Mouse (Mus musculus): Measurements from ENCODE around the gene Hoxc5.
A peak's percentile ranks its signal among the peaks of the same experiment; 100 is the strongest.

Hoxc5 gene

DNA sequence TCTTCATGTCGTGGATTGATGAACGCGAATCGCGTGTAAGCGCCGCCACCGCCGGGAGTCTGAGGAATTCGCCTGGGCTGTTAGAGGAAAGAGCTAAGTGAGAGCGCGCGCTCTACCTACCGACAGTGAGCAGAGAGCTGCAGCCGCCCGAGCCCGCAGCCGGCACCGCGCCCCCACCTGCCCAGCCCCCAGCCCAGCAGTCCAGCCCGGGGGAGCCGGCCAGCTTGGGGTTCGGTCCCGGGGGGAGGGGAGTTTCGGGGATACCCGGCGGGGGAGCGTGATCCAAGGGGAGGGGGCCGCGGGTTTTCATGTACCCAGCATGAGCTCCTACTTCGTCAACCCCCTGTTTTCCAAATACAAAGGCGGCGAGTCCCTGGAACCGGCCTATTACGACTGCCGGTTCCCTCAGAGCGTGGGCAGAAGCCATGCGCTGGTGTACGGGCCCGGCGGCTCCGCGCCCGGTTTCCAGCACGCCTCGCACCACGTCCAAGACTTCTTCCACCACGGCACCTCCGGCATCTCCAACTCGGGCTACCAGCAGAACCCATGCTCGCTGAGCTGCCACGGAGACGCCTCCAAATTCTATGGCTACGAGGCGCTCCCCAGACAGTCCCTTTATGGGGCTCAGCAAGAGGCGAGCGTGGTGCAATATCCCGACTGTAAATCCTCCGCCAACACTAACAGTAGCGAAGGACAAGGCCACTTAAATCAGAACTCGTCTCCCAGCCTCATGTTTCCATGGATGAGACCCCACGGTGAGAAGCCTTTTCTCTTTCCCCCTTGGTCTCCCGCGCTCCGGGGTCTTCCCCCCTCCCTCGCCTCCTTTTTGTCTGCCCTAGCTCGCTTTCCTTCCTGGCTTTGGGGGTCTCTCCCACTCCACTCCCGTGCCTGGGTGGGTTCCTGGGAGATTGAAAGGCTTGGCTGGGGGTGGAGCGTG lies 23.5 kb downstream of the Hoxc5 start, which contains the start of gene Hoxc8:
Hoxc8 (plus strand) TSS at position 147 of the 937 bp plus-strand sequence.
- no peak for DNase-seq (ENCODE audit: low read depth)

DNA sequence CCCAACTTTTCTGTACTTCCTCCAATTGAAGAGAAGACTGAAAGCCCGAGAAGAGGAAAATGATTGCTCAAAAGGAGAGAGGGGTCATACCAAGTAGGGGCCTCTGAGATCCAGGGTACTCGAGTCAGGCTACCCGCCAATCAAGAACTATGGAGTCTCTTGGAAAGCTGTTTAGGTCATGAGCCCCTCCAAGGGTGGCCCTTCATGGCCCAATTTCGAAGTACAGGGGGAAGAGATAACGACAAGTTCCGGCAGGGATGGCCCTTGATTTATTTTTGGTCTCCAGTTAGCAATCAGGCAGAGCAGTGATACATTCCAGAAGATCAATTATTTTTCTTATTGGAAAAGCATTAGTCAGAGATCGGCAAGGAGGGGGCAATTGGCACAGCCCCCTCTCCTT lies 24.5 kb downstream of the Hoxc5 start:
- no peak for DNase-seq (ENCODE audit: low read depth)

DNA sequence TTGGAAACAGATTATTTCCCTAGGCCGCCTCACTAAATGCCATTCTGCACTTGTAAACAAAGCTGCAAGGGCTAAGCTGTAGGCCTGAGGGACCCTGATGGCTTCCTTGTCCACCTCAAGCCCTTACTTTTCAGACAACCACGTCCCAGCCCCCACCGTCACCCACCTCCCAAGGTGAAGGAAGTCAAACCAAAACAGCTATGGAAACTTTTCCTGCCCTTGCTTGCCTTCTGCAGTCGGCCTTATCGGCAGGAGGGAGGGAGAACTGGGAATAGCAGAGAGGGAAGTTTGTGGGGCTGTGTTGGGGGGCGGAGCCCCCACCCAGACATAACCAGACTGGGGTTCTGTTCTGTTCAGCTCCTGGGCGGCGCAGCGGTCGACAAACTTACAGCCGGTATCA lies 25.0 kb downstream of the Hoxc5 start:
- DNase-seq (ENCODE audit: low read depth), result no peak

DNA sequence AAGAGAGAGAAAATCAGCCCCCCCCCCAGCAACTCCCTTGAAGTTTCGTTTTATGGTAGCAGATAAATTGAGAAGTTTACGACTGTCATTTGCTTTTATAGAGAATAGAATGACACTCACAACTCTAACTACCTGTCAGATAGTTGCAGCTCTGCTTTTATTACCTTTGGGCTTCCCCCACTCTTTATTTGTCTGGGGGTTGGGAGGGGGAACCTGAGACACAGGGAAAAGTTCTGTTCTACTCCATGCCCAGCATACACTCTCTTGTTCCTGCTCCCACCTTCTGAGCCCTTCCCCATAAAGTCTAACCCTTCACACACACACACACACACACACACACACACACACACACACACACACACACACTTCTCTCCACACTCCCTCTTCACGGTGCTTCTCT lies 25.6 kb downstream of the Hoxc5 start:
- DNase-seq (ENCODE audit: low read depth), result no peak

DNA sequence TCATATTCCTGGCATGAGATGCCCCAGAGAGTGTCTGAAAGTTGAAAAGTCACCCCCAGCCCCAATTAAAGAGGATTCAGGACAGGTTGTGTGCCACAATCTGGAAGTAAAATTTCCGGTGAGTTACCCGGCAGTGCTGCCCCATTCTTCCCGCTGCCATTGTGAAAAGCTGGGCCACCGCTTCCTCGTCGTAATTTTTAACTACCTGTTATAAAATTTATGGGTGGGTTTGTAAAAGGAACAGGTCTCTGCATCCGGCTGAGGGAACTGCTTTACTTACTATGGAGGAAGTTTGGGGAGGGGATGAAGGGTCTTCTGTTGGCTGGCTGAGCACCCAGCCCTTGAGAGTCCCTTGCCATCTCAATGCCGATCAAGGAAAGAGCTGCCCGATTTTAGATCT lies 29.3 kb downstream of the Hoxc5 start:
- no peak for DNase-seq (ENCODE audit: low read depth)

DNA sequence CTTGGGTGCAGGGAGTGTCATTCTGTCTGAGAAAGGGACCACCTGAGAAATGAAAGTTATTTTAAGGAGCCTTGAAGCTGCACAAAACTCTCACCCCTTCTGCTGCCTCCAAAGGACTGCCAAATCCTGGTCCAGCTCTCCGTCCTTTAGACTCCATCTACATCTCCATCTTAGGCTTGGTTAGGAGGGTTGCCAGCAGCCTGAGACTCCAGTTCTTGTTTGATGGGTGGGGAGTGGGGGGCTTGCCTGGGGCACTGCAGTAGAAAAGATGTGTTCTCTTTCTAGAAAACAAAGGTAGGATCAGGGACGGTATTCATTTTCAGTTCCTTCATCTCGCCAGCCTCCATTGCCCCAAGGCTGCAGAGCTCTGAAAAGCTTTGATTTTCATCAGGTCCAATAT lies 30.2 kb downstream of the Hoxc5 start:
- no peak for DNase-seq (ENCODE audit: low read depth)

DNA sequence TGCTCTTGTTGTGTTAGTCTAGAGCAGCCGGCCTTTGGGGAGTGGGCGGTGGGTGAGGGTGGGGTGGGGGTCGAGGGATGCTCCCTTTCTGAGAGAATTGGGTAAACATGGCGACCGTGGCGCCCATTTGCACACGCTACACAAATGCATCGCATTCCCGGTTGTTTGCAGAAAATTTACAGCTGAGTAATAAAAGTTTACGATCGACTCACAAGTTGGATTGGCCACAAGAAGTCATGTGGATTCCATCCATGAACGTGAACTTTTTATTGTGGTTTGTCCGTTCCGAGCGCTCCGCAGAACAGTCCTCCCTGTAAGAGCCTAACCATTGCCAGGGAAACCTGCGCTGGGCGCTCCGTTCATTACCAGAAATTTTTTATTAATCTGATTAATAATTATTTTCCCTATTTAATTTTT lies 30.7 kb downstream of the Hoxc5 start, which contains the start of gene Hoxc6:
Hoxc6 (plus strand) TSS at position 319 of the 417 bp plus-strand sequence.
- no peak for DNase-seq (ENCODE audit: low read depth)

DNA sequence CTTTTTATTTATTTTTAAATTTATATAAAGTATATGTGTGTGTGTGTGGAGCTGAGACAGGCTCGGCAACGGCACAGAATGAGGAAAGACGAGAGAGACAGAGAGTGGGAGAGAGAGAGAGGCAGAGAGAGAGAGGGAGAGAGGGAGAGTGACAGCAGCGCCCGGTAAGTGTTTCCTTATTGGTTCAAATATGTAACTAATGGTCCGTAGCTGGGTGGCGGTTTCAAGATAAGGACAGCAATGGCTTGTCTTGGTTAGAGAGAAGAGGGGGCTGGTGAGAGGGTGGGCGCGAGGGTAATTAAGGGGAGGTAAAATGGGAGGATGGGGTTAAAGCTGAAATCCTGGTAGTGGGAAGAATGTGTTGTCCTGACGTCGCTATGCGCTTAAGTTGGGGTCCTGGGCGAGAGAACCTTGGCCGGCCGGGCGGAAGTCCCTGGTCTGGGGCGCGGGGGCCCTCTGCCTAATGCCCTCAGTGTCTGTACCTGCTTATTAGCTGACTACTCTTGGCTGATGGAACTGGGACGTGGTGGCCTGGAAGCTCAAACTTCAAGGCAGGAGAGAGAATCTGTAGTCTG lies 31.5 kb downstream of the Hoxc5 start:
- DNase-seq (ENCODE audit: low read depth), result no peak

DNA sequence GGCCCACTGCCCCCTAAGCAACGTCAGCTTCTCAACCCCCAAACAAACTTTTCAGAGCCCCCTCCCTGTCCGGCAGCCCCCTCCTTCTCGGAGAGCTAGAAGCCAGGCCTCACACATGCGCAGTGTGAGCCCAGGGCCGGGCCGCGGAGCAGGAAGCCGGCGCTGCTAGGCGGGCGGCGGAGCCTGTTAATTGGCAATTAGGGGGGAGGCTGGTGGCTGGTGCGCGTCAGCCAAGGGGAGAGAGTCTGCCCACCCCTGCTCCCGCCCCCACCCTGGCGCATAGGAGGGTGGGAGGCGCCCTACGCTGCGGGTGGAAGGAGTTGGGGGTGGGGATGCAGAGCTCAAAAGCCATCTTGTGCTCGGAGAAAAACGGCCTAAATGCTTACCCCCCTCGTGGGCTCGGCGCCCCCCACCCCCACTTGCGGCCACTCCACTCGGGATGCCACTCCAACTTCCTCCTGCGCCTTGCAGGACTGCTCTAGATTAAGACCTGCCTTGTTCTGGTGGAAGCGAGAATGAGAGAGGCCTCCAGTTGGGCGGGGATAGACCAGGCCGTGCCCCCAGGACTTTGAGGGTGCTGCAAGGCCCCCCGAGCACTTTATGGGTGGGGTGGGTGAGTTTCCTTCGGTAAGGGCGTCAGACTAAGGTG lies 32.1 kb downstream of the Hoxc5 start:
- DNase-seq (ENCODE audit: low read depth), result peak; percentile 70

DNA sequence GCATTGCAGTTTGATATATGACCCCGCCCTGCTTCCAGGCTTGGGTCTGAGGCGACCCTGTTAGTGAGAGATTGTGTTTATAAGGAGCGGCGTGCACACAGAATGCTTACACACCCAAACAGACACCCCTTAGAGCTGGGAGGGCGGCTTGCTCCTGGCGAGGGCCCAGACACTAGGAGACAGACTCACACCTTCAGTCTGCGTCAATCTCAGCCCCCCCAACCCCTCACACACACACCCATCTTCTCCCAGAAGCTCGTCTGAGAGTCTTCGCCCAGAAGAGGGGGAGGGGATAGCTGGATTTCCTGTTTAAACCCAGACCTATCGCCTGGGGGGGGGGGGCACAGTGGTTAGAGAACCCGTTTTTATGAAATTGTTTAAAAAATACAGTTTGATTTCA lies 32.7 kb downstream of the Hoxc5 start:
- no peak for DNase-seq (ENCODE audit: low read depth)

DNA sequence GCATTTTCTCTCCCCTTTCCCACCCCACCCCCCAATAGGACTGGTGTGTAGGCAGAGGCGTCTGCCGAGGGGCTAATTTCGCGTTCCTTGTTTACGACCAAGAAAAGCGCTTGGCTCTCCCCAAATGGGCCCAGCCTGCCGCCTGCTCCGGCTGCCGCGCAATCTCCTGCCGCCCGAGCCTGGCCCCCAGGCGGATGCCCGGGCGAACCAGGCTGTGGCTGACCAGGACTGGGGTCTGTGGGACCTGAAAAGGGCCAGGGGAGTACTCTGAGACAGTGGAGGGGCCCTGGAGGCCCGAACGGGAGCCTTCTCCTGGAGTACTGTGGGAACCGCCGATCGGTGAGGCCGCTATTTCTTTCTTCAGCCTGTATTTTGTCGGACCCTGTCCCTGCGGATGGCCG lies 33.3 kb downstream of the Hoxc5 start:
- no peak for DNase-seq (ENCODE audit: low read depth)

DNA sequence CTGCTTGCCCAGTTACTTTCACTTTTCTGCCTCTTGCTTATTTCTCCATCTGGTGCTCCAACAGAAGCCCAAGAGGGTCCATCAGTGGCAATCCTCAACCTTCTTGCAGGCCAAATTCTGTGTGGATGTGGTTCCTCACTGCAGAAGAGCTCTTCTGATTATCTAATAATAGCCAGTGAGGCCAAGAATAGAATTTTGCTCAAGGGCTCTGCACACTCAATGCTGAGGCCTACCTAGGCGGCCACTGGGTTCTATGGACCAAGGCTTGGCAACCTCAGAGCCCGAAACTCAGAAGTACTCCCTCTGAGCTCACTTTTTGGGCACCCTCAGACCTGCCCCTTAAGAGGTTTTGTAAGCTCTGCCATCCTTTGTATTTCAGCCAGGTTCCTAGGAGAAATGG lies 34.1 kb downstream of the Hoxc5 start:
- DNase-seq (ENCODE audit: low read depth), result no peak

DNA sequence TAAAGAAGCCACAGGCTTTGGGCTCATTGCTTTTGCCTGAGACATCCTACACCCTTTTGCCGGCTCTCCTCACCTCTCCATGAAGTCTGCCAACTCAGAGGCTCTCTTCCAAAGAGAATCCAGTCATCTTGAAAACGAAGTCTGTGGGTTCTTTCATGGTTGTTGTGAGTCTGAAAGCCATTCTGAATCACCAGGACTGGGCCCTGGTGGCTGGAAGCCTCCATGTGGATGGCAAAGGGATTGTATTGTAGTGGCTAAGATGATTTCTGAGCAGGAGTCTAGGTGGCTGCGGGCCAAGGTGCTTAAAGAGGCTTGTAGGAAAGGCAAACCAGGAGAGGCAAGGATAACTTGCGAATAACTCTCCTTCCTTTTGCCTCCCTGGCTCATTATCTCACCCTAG lies 34.9 kb downstream of the Hoxc5 start:
- no peak for DNase-seq (ENCODE audit: low read depth)

DNA sequence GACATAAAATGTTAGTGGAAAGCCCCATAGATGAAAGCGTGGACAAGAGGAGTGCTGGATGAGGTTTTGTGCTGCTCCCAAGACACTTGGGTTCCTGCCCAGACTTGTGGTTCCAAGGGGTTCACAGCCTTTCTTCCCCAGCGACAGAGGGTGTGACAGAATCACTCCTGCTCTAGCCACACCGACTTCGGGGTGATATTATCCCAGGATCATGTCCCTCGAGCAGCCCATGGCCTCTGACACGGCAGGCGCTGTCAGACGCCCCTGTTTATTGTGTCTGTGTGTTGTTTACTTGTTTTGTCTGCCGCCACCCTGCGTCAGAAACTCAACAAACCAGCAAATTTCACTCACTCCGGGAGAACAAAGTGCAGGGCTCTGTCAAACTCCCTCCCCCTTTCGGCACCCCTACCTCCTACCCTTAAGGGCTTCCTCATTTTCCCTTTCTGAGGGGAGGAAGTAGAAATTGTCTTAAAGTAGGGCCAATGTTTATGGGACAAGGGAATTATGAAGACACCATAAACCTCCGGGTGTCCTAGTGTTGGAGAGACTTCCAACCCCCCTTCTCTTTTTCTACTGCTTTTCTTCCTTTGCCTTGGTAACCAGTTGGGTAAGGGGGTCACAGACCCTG lies 35.7 kb downstream of the Hoxc5 start:
- no peak for DNase-seq (ENCODE audit: low read depth)

DNA sequence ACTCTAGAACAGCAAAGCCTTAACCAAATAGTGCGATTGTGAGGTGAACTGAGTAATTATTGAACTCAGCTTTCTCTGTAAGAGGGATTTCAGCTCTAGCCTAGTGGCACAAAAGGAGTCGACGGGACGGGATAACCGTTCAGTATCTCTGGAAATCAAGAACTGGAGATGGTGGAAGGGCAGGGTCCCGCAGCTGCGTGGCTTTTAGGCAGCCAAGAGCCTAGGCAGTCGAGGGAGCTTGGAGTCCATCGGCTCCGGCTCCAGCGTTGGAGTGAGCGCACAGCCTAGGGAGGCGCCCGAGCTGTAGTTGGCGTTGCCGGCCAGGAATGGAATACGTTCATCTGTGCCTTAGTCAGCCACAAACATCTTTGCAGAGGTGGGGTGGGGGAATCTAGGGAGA lies 38.1 kb downstream of the Hoxc5 start:
- no peak for DNase-seq (ENCODE audit: low read depth)

DNA sequence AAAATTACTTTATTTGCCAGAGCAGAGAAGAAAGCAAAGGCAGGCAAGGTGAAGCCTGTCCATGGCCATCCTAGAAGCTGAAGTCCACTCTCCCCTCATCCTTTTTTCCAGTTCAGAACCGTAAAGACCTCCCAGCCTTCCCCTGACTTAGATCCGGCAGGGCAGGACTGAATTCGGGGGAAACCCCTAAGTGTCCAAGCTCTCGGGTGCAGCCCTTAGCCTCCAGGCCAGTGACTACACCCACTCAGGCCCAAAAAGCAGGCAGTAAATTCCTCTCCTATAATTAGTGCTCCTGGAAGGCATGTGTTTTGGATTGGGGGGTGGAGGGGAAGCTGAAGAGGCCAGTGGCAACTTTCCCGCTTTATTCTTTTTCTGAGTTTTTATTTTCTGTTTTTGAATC lies 38.6 kb downstream of the Hoxc5 start:
- DNase-seq (ENCODE audit: low read depth), result no peak

DNA sequence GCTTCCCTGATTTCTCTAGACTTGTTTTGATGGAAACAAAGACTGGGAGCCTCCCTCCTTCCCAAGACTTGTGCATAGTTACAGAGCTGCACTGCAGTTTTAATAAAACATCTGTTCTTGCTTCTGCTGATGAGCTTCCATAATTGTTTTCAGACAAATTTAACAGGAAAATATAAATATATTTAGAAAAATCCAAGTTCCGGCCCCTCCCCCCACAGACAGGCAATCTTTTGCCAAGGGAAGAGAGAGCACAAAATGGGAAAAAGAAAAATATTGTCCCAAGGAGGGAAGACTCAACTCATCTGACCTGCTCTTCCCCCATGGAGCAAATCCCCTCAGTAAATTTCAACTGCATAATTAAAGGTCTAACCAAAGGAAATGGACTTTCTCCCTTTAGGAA lies 39.1 kb downstream of the Hoxc5 start:
- no peak for DNase-seq (ENCODE audit: low read depth)

DNA sequence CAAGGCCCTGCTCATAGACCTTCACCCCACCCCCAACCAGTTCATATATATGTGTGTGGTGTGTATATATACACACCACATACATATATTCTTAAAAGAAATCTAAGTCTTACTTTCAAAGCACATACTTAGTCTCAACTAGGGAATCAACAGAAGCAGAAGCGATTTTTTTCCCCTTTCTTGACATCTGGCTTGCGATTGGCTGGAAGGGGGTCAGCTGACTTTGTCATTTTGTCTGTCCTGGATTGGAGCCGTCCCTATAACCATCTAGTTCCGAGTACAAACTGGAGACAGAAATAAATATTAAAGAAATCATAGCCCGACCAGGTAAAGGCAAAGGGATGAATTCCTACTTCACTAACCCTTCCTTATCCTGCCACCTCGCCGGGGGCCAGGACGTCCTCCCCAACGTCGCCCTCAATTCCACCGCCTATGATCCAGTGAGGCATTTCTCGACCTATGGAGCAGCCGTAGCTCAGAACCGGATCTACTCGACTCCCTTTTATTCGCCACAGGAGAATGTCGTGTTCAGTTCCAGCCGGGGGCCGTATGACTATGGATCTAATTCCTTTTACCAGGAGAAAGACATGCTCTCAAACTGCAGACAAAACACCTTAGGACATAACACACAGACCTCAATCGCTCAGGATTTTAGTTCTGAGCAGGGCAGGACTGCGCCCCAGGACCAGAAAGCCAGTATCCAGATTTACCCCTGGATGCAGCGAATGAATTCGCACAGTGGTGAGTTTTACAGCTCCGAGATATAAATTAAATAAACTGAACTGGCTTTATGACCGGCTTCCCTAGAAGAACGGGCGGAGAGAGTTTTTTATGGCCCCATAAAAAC lies 42.2 kb downstream of the Hoxc5 start:
- no peak for DNase-seq (ENCODE audit: low read depth)

DNA sequence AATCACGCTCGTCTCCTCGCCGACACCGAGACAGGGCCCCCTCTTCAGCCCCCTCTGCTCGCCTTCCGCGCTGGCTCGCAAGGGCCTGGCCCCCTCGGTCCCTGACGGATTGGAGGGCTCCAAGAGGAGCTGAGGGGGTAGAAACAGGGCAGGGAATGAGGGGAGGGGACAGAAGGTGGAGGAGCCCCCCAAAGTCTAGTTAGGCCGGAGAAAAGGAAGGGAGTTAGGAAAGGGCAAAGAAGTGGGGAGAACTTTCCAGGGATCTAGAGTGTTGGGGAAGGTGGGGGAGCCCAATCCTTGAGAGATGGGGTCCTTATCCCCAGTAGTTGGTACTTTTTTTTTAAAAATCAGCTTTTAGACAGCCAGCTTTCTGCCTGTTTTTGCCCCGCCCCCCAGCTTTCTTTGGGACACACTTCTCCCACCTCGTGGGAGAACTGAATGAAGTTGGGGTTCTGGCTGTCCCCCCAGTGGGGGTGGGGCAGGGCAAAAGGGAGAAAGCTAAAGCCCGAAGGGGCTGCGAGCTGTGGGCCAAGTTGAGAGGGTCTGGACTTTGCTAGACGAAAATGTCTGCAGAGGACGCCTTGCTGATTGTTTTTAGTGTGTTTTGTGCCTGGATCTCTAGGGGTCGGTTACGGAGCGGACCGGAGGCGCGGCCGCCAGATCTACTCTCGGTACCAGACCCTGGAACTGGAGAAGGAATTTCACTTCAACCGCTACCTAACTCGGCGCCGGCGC lies 43.0 kb downstream of the Hoxc5 start:
- DNase-seq (ENCODE audit: low read depth), result no peak

DNA sequence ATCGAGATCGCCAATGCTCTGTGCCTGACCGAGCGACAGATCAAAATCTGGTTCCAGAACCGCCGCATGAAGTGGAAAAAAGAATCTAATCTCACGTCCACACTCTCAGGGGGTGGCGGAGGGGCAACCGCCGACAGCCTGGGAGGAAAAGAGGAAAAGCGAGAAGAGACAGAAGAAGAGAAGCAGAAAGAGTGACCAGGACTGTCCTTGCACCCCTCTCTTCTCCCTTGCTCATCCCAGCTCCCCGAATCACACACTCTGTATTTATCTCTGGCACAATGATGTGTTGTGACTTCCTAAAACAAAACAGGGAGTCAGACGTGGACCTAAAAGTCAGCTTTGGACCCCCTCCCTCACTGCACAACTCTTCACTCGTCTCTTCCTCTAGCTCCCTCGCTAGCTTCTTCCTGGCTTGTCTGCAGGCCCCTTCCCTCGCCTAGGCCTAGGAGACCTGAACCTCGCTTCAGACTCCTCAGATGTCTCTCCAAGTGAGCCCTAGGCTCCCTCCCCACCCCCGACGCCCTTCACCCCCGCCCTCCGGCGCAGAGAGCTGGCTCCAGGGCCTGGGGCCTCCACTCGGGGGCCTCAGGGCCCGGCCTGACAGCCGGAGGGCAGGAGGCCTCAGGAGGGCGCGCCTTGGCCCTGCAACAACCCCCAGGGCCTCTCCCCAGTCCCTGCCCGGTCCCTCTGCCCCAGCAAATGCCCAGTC lies 43.8 kb downstream of the Hoxc5 start:
- DNase-seq (ENCODE audit: low read depth), result no peak

Data from naive thymus-derived CD4-positive, alpha-beta T cell, adult 2 months (primary cell).